Mouse (Mus musculus): ENCODE results near the gene Faf1. TPM values are rescaled to one million over a fixed set of nuclear protein-coding genes. Genes with fewer than 3 reads are reported as not detected.

Faf1 gene
- total and polyA plus RNA-seq, 3 experiments = 34.9 to 52.8 (median 38.2) TPM

- Histone ChIP-seq H3K36me3 (replicated peaks in 1 of 2; ENCODE audit: control insufficient read depth in 1 of 2, insufficient read depth in 1 of 2, low read length in 1 of 2) (peaks cover 2 to 23% of the 10 kb centered on the region in 2 experiments), H3K27ac (ENCODE audit: insufficient read depth, low read depth) (peak overlapping the region; percentile 90), H3K9me3 (replicated peaks; ENCODE audit: low read length) (peaks cover 2% of the 10 kb centered on the region), H3K4me2 (ENCODE audit: insufficient read depth, low read depth, poor library complexity, severe bottlenecking) (peak overlapping the region; percentile 44; the same call in 1 of the 2 replicates), H3K79me2 (replicated peaks; ENCODE audit: control insufficient read depth, extremely low read depth, insufficient read depth, poor library complexity, severe bottlenecking) (no peaks in the 10 kb centered on the region), H3K27me3 (replicated peaks) (no peaks in the 10 kb centered on the region), H3K4me3 (replicated peaks in 1 of 3; ENCODE audit: low read depth in 2 of 3, low read length in 2 of 3, poor library complexity in 1 of 3) (no peak overlapping the region), H3K9ac (ENCODE audit: insufficient read depth, low read depth) (no peak overlapping the region), H3K4me1 (ENCODE audit: control insufficient read depth in 1 of 2, insufficient read depth in 2 of 2) (peaks cover 9 to 18% of the 10 kb centered on the region in 2 experiments)
- TF ChIP-seq EP300 (IDR thresholded peaks at IDR 0.05; ENCODE audit: low read length) (peak; percentile 32; the same call in 1 of the 2 replicates), ZMIZ1 (IDR thresholded peaks at IDR 0.05; ENCODE audit: low read depth, low read length) (no peak), ETS1 (conservative IDR thresholded peaks at IDR 0.05; ENCODE audit: low read depth, low read length) (peak; percentile 55; the same call in 1 of the 2 replicates), SIN3A (IDR thresholded peaks at IDR 0.05; ENCODE audit: low read length) (0 out of 2 replicates have a peak, but pooled peaks have one; percentile 31), IRF4 (IDR thresholded peaks at IDR 0.05; ENCODE audit: low read depth, low read length) (peak; percentile 53; the same call in 1 of the 2 replicates), MYC (IDR thresholded peaks at IDR 0.05; ENCODE audit: low read depth, low read length) (peak; percentile 74), MAX (IDR thresholded peaks at IDR 0.05; ENCODE audit: low read length) (peak; percentile 50; the same call in 1 of the 2 replicates), KAT2A (IDR thresholded peaks at IDR 0.05; ENCODE audit: insufficient replicate concordance, low read length) (no peak), POLR2A (IDR thresholded peaks at IDR 0.05; ENCODE audit: low read depth, low read length) (no peak), ZKSCAN1 (IDR thresholded peaks at IDR 0.05; ENCODE audit: borderline replicate concordance, low read depth, low read length) (peak; percentile 12; the same call in 1 of the 2 replicates), POLR2AphosphoS2 (IDR thresholded peaks at IDR 0.05; ENCODE audit: low read depth, low read length) (no peak), MXI1 (IDR thresholded peaks at IDR 0.05; ENCODE audit: low read depth, low read length) (no peak), BHLHE40 (IDR thresholded peaks at IDR 0.05; ENCODE audit: low read depth, low read length) (peak; percentile 50), MEF2A (IDR thresholded peaks at IDR 0.05; ENCODE audit: borderline replicate concordance, low read depth, low read length) (peak; percentile 93)
- in situ Hi-C loops (cut with MboI; ENCODE audit: low pct_ligation_motif_present, low pct_unique_long_range_greater_than_20kb, low sequenced_read_pairs) = no loop called here
- peak; percentile 71 for DNase-seq (ENCODE audit: extremely low read depth)
- dilution Hi-C loops (cut with MboI; ENCODE audit: extremely low pct_ligation_motif_present, extremely low pct_unique_long_range_greater_than_20kb, low sequenced_read_pairs) = no loop called here
Measured at GRCm38 (mm10) chr4:109887856-109888357, 211.5 kb downstream of the Faf1 start.

DNA sequence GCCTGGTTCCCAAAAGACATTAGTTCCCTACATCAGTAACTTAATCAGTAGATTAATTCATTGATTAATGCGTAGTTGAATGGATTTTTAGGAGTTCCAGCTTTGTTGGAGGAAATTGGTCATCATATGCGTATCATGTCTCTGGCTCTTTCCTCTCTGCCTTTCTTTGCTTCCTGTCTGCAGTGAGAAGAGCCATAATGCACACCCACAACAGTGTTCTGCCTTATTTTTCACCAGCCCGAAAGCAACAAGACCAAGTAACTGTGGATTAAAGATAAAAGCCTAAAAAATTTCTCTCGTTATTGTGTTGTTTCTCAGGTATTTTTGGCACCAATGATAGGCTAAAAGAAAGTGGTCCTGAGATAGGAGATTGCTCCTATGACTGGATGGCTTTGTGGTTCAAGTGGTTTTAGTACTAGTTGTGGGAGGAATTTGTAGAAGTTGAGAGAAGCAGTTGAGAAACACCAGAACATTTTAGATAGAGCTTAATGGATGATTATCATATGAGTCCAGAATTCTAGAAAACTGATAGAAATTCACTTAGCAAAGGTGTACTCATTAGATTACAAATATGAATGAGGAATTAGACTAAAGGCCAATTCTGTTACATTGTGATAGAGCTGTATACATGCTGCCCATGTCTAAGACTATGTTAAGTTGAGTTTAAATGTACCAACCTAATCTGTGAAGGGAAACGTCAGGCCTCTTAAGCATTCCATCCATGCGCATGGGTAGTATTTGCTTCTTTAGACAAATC, 221.6 kb downstream of the Faf1 start:
- no peak for DNase-seq (ENCODE audit: extremely low read depth)
- in situ Hi-C loops (cut with MboI; ENCODE audit: low pct_ligation_motif_present, low pct_unique_long_range_greater_than_20kb, low sequenced_read_pairs) (no loop called here), dilution Hi-C loops (cut with MboI; ENCODE audit: extremely low pct_ligation_motif_present, extremely low pct_unique_long_range_greater_than_20kb, low sequenced_read_pairs) (no loop called here)
- Histone ChIP-seq H3K4me3 (replicated peaks in 1 of 3; ENCODE audit: low read depth in 2 of 3, low read length in 2 of 3, poor library complexity in 1 of 3) (no peak overlapping the region), H3K27me3 (replicated peaks) (no peaks in the 10 kb centered on the region), H3K4me1 (ENCODE audit: control insufficient read depth in 1 of 2, insufficient read depth in 2 of 2) (no peaks in the 10 kb centered on the region), H3K79me2 (replicated peaks; ENCODE audit: control insufficient read depth, extremely low read depth, insufficient read depth, poor library complexity, severe bottlenecking) (no peaks in the 10 kb centered on the region), H3K9me3 (replicated peaks; ENCODE audit: low read length) (no peaks in the 10 kb centered on the region), H3K4me2 (ENCODE audit: insufficient read depth, low read depth, poor library complexity, severe bottlenecking) (no peak overlapping the region), H3K9ac (ENCODE audit: insufficient read depth, low read depth) (no peak overlapping the region), H3K36me3 (replicated peaks in 1 of 2; ENCODE audit: control insufficient read depth in 1 of 2, insufficient read depth in 1 of 2, low read length in 1 of 2) (peaks cover 2 to 35% of the 10 kb centered on the region in 2 experiments), H3K27ac (ENCODE audit: insufficient read depth, low read depth) (no peak overlapping the region)
- TF ChIP-seq MAX (IDR thresholded peaks at IDR 0.05; ENCODE audit: low read length) = no peak
- TF ChIP-seq ZNF384 (IDR thresholded peaks at IDR 0.05; ENCODE audit: low read depth, low read length) = no peak
- no peak for TF ChIP-seq MEF2A (IDR thresholded peaks at IDR 0.05; ENCODE audit: borderline replicate concordance, low read depth, low read length)
- no peak for TF ChIP-seq RCOR1 (conservative IDR thresholded peaks at IDR 0.05; ENCODE audit: low read depth, low read length)
- TF ChIP-seq E2F4 (IDR thresholded peaks at IDR 0.05; ENCODE audit: insufficient replicate concordance, low read depth, low read length) = no peak
- no peak for TF ChIP-seq CHD1 (IDR thresholded peaks at IDR 0.05; ENCODE audit: low read depth, low read length)
- no peak for TF ChIP-seq BHLHE40 (IDR thresholded peaks at IDR 0.05; ENCODE audit: low read depth, low read length)
